In the genomic region with DNA sequence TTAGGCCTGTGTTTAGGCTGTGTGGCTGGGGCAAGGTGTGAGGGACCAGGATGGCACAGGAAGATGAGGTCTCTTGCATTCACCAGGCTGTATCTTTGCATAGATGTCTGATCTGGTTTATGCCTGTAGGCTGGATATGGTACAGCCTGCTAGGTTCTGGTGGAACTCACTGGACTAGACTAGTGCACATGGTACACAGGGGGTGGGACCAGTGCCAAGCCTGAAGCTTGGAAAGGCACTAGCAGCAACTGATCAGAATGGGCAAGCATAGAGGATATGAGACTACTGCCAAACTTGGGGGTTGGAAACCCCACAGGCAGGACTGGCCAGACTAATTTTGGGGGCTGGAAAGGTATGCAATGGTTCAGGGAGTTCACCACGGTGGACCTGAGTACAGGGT, we compare ENCODE assay signal across 13 mouse cellular contexts. TPM values are rescaled to one million over a fixed set of nuclear protein-coding genes. Genes with fewer than 3 reads are reported as not detected.
DNase-seq lines count a peak whose midpoint lies in the region; ATAC-seq lines count a peak whose summit lies in the region.
"Had no signal": no experiment of that assay in that cellular context is flagged by ENCODE, and none has a peak within 500 bp of the region (broad histone marks: within the 10 kb centered on the region; RNA-seq: fewer than 3 reads in every experiment).

No protein-coding gene starts in this region.

- no peak overlapping the region for H3K27ac ChIP-seq in hindbrain, embryonic 14.5 days
- H3K27ac ChIP-seq in hindbrain, embryonic 13.5 days: no peak overlapping the region
- H3K27ac ChIP-seq: midbrain, embryonic 12.5 days had no signal

- H3K4me2 ChIP-seq in hindbrain, embryonic 14.5 days (replicated peaks): no peak overlapping the region
- no peak overlapping the region for H3K4me2 ChIP-seq in hindbrain, embryonic 13.5 days
- H3K4me2 ChIP-seq: midbrain, embryonic 12.5 days had no signal

- peaks cover 12% of the 10 kb centered on the region for H3K36me3 ChIP-seq in hindbrain, embryonic 14.5 days (replicated peaks; ENCODE audit: control insufficient read depth, insufficient read depth)
- H3K36me3 ChIP-seq in hindbrain, embryonic 13.5 days: peaks cover 13% of the 10 kb centered on the region

- no peak overlapping the region for H3K4me3 ChIP-seq in hindbrain, embryonic 14.5 days (replicated peaks; ENCODE audit: low read length)
- H3K4me3 ChIP-seq in hindbrain, embryonic 13.5 days: no peak overlapping the region
- H3K4me3 ChIP-seq: midbrain, embryonic 12.5 days had no signal

- H3K9ac ChIP-seq in hindbrain, embryonic 14.5 days: no peak overlapping the region
- no peak overlapping the region for H3K9ac ChIP-seq in hindbrain, embryonic 13.5 days
- H3K9ac ChIP-seq: midbrain, embryonic 12.5 days had no signal

- no peaks in the 10 kb centered on the region for H3K9me3 ChIP-seq in hindbrain, embryonic 14.5 days (ENCODE audit: control insufficient read depth, low read length)
- no peaks in the 10 kb centered on the region for H3K9me3 ChIP-seq in hindbrain, embryonic 13.5 days
- H3K9me3 ChIP-seq: G1E; midbrain, embryonic 12.5 days had no signal

- no peaks in the 10 kb centered on the region for H3K4me1 ChIP-seq in hindbrain, embryonic 14.5 days (replicated peaks; ENCODE audit: control insufficient read depth, insufficient read depth, low read length)
- no peaks in the 10 kb centered on the region for H3K4me1 ChIP-seq in hindbrain, embryonic 13.5 days (replicated peaks)
- H3K4me1 ChIP-seq: midbrain, embryonic 12.5 days had no signal

- no peaks in the 10 kb centered on the region for H3K27me3 ChIP-seq in hindbrain, embryonic 14.5 days (ENCODE audit: control insufficient read depth, insufficient read depth, low read length)
- no peaks in the 10 kb centered on the region for H3K27me3 ChIP-seq in hindbrain, embryonic 13.5 days
- H3K27me3 ChIP-seq: midbrain, embryonic 12.5 days had no signal

- DNase-seq in hindbrain, embryonic 14.5 days (ENCODE audit: low spot score): no peak
- DNase-seq in NIH3T3 (ENCODE audit: low read depth): peak; percentile 20
- peak; percentile 38 for DNase-seq in cerebellum, adult 11-12 months
- DNase-seq in cerebellum, postnatal 36 days: peak; percentile 57 to 63
- DNase-seq: adrenal gland, postnatal 10 days; lung, adult 18-20 months; lung, postnatal 36 days; right cerebral cortex, postnatal 4 days had no signal

- WGBS in hindbrain, embryonic 14.5 days: 86% methylated on average over 1 of the region's 1 CpGs
- WGBS in hindbrain, embryonic 13.5 days: 86% methylated on average over 1 of the region's 1 CpGs

- 0 out of 2 replicates have a peak, but pooled peaks have one; percentile 24 for ATAC-seq in hindbrain, embryonic 14.5 days (ENCODE audit: low FRiP score)
- no peak for ATAC-seq in hindbrain, embryonic 13.5 days (ENCODE audit: low FRiP score)
- ATAC-seq in inflammation-experienced regulatory T-cells, adult 6 months: no peak
- no peak for ATAC-seq in activated CD4-positive, CD25-positive, alpha-beta regulatory T cell, adult 4 months

RNA-seq across cellular contexts. Expression of a gene that starts 35.2 kb away (rescaled TPM):
- 19.4 and 19.8 TPM in 2 replicates for polyA plus RNA-seq in hindbrain, embryonic 14.5 days (2014; fragmentation: Nextera tagmentation; extraction: Ambion mirVana)
- 17.9 and 18.3 TPM in 2 replicates for polyA plus RNA-seq in hindbrain, embryonic 13.5 days (2015; fragmentation: Nextera tagmentation; extraction: Ambion mirVana)
- polyA plus RNA-seq in inflammation-experienced regulatory T-cells, adult 6 months (2017; shearing (Covaris generic)): 10 to 100 TPM; 29.1 to 34.6 (median 31.0) TPM
- 10 to 100 TPM; 26.2 to 28.0 TPM for polyA plus RNA-seq in activated CD4-positive, CD25-positive, alpha-beta regulatory T cell, adult 4 months (2017; shearing (Covaris generic))
